Mouse (Mus musculus): ENCODE results near the gene Pgc. TPM values are rescaled to one million over a fixed set of nuclear protein-coding genes. Genes with fewer than 3 reads are reported as not detected.

Gene Pgc
- polyA plus RNA-seq, 3 experiments from 2014 or later = not detected

GRCm38 (mm10) chr17:47751811-47752210 is 25.2 kb downstream of the Pgc start:
- ATAC-seq = no peak

GRCm38 (mm10) chr17:47753130-47753775 is 26.6 kb downstream of the Pgc start:
- no peak for ATAC-seq

DNA sequence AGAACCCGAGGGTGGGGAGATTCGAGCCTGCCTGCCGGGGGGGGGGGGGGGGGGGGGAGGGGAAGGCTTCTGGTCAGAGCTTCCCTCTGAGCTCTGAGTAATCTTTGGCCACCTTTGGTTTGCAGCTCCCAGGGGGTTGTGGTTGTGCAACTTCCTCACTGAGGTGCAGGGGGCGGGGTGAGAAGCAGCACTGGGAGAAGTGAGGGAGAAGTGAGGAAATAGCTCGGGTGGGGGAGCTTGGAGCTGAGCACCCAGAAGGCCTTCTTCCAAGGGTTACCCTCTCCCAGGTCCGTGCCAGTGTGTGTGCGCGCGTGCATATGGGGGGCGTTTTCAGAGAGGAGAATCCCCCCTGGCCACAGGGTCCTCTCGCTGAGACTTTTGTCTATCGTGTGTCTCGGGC is 27.6 kb downstream of the Pgc start:
- ATAC-seq = no peak

GRCm38 (mm10) chr17:47756366-47756765 is 29.7 kb downstream of the Pgc start:
- ATAC-seq = no peak

DNA sequence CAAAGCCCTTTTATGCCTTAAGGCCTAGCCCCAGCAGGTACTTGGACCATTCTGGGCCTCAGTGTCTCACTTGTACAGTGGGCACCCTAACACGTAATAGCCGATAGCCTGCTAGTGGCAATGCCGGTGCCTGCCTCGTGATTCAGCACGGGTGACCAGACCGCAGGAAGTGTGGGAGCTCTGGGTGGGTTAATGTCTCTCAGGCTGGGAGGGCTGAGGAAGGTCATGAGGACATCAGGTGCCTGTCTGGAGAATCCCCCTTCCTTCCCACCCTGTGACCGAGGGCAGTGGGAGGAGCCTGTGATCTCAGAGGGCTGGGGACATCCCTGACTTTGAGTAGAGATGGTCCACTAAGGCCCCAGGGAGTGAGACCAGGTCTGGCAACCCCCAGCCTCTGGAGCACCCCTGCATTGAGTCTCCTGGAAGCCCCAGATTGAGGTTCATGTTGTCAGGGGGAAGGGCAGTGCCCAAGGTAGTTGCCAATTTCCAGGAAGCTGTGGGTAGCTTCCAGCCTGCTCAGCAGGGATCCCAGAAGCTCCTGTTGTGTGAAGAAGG is 30.5 kb downstream of the Pgc start:
- no peak for ATAC-seq

DNA sequence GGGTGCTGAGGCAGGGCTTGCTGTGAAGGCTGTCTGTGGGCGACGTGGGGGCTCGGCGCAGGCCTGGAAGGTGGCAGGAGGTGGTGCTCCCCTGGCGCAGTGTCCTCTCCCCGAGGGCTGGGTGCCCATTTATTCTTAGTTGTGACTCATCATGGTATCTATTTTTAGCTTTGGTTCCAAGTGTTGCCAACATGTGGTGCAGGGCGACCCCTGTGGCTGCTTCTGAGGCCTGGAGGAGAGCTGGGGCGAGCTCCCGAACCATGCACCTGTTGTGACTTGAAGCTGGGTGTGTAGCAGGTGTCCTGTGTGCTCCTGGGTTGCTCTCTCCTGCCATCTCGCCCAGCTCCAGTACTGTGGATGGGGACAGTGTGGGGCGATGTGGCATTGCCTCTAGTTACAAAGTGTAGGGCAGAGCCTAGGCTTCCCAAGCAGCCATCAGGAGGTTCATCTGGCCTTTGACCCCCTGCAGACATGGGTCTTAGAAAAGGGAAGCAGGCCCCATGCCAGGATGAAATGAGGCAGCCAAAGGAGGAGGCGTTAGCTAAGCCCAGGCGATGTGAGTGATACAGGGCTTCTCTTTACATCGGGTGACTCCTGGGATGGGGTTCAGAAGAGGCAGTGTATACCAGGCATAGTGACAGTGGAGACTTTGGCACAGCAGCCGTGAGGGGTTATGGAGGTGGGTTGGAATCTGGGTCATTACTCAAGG is 33.2 kb downstream of the Pgc start:
- no peak for ATAC-seq

DNA sequence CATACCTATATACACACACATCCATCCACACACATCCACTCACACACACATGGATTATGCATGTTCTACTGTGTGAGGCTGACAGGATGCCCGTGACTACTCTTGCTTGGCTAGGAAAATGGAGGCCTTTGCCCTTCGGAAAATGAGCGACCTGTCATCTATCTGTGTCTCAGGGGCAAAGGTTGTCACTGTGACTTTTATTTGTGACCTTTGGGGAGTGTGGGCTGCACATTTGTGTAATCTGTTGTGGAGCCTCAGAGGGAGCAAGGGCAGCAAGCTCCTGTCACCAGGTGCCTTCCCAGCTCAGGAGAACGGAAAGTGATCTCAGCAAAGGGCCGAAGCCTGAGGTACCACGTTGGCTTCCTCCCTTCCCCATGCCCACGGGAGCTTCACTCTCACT is 35.4 kb downstream of the Pgc start:
- no peak for ATAC-seq

- ATAC-seq = no peak
Observed at GRCm38 (mm10) chr17:47762518-47763340, 36.1 kb downstream of the Pgc start.

- no peak for ATAC-seq
Observed at GRCm38 (mm10) chr17:47765986-47766385, 39.3 kb downstream of the Pgc start.

GRCm38 (mm10) chr17:47766407-47767043 is 39.9 kb downstream of the Pgc start:
- no peak for ATAC-seq

DNA sequence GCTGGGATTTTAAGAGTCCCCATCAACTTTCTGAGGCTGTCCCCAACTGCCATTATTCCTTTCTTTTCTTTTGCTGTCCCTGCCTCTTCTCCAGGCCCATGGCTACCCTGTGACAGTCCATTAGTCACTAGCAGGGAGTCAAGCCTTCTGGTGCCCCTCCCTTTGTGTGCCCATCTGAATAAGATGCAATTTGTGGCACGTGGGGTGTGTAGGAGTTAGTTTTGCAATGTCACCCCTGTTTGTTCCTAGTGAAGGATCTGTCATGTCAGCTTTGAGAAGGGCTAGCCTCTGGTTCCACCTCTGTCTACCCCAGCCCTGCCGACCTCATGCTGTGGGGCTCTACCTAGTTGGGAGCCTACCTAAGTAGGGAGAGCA is 40.4 kb downstream of the Pgc start:
- no peak for ATAC-seq

GRCm38 (mm10) chr17:47767456-47768141 is 41.0 kb downstream of the Pgc start:
- no peak for ATAC-seq

DNA sequence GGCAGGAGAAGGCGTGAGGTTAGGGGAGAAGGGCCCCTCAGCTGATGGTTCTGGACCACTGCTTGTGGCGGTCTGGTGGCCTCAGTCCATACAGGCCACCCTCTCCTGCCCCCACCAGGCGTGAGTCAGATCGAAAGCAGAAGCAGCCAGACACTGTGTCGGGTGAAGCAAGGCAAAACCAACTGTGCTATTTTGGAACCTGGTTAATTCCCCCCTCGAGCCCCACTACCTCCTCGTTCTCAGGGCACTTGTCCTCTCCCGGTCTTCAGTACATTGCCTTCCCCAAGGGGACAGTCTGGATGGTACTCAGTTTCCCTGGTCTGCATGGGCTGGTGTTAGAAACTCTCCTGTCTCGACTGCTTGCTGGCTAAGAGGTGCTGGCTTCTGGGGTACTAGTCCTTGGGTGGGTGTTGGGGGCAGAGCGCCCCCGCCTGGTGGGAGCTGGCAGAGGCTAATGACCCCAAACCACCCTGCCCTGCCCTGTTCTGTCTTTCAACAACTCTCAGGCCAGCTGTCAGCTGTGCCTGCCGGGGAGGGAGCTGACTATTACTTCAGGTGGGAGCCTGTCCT is 42.1 kb downstream of the Pgc start:
- no peak for ATAC-seq

DNA sequence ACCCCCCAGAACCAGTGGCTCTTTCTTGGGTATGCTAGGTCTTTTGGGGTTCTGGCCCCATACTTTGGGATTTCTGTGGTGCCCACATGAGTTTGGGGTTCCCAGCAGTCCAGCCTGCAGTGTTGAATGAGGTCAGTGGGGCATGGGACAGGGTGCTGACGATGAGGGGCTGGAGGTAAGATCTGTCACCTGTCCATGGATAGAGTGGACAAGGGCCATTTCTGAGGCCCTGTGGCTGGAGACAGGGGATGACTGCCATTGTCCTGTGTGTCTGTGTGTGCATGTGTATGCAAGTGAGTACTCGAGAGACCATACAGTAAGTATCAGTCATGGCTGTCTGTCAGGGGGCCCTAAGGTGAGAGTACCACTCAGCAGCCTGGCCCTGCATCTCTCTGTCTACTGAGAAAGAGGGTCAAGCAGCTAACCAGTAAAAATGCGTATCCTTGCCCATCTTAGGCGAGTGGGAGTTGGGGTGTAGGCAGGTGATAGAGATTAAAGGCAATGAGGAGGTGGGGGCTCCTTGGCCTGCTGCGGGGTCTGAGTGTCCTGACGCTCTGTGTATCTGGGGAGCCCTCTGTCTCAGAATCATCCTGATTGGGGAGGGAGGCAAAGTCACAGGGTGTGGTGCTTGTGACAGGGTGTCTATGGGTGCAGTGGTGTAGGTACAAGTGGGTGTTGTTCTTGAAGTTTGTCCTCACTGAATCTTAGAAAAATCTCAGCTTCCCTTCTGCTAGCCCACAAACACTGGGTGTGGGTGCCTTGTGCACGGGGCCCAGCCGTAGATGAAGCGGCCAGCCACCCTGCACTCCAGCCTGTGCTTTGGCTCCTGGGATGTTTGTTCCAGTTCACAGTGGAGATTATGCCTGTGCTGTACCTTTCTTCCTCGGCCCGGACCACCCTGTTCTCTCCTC is 43.0 kb downstream of the Pgc start:
- ATAC-seq = no peak

GRCm38 (mm10) chr17:47773604-47774003 is 47.0 kb downstream of the Pgc start:
- ATAC-seq = no peak

DNA sequence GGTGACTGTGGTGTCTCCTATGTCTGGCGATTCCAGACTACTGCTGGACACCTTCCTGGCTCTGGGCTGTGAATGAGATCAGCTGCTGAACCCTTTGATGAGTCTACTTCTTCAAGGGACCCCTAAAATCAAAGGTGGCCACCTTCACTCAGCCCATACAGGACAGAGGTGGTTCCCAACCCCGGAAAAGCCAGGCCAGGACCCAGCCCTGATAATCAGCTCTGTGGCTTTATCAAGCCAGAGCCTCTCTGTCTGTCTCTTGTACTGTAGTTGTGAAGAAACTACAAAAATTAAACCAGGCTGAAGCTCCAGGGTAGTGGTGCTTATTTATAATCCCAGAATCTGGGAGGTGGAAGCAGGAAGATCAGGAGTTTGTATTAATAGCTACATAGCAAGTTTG is 50.5 kb downstream of the Pgc start:
- no peak for ATAC-seq

DNA sequence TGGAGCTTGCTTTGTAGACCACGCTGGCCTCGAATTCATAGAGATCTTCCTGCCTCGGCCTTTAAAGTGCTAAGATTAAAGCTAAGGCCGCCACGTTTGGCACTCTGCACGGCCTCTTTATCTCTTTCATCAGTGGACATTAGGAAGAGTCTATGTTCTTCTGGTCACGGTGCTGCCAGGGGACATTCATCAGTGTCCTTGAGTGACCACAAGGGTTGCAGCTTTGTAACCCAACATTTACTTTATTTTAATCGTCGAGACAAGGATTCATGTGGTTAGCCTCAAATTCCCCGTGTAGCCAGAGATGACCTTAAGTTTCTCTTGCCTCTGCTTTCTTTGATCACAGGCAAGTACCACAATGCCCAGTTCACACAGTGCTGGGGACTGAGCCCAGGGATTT is 53.8 kb downstream of the Pgc start:
- ATAC-seq = no peak

- no peak for ATAC-seq
Observed at GRCm38 (mm10) chr17:47782486-47782885, 55.8 kb downstream of the Pgc start.

DNA sequence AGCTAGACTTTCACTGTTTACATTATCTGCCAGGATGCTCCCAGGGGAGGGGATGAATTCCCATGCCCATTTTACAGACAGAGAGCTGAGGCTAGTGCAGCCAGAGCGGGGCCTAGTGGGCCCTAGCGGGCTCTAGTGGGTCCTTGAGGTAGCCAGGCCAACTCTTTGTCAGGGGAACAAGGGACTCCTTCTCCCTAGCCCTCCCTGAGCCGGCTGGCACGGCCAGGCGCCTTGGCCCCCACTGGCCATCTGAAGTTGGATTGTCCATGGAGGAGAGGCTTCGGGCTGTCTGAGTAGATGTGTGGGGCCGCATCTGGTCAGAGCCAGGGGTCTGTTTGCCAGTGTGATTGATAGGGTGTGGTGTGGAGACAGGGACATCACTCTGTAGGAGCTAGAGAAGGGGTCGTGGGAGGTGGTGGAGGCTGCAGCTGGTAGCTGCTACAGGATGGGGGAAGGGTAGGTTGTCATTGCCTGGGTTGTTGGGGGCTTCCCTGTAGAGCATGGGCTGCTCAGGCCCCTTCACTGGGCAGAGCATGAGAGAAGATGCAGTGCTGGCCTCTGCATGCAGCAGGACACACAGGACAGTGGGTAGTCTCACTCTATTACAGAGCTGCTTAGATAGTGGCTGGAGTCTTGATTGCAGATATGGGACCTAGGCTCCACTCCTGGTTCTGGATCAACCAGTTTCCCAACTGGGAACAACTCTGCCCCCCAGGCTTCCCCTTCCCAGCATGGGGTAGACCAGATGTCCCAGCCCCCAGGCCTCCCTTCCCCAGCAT is 57.0 kb downstream of the Pgc start:
- ATAC-seq = no peak
